Mouse (Mus musculus) intestine, postnatal 0 days (tissue): ENCODE results near the gene Neurog3. TPM values are rescaled to one million over a fixed set of nuclear protein-coding genes. Genes with fewer than 3 reads are reported as not detected.

Experiments
- ATAC-seq: fragments of 200-750 bp; cut with Nextera tagmentation; 2 replicates; pipeline ENCODE4 v1.8.0; 2017; ENCODE audit warnings: mild to moderate bottlenecking, moderate TSS enrichment, moderate library complexity
- H3K27ac ChIP-seq: fragments of 300-500 bp; sonication (generic); 2 replicates; pipeline ENCODE4 v1.5.1; 2014; ENCODE audit warnings: mild to moderate bottlenecking, low read depth, low read length, moderate library complexity
- H3K27me3 ChIP-seq: fragments of 300-500 bp; sonication (generic); replicated peaks from 2 replicates; pipeline ENCODE4 v1.6.1; 2014; ENCODE audit warnings: low read length, mixed read lengths; ENCODE audit not compliant: control insufficient read depth, insufficient read depth
- H3K36me3 ChIP-seq: fragments of 300-500 bp; sonication (generic); 2 replicates; pipeline ENCODE4 v1.6.1; 2014; ENCODE audit warnings: mild to moderate bottlenecking, moderate library complexity; ENCODE audit not compliant: control insufficient read depth, insufficient read depth
- H3K4me1 ChIP-seq: fragments of 300-500 bp; sonication (generic); replicated peaks from 2 replicates; pipeline ENCODE4 v1.6.1; 2014; ENCODE audit warnings: antibody characterized with exemption, low read length, mixed read lengths; ENCODE audit not compliant: control insufficient read depth, insufficient read depth
- H3K4me2 ChIP-seq: fragments of 300-500 bp; sonication (generic); replicated peaks from 2 replicates; pipeline ENCODE4 v1.6.1; 2014; ENCODE audit warnings: low read depth, mild to moderate bottlenecking, moderate library complexity
- H3K4me3 ChIP-seq: fragments of 300-500 bp; sonication (generic); 2 replicates; pipeline ENCODE4 v1.5.1; 2014; ENCODE audit warnings: low read depth, low read length
- H3K9ac ChIP-seq: fragments of 300-500 bp; sonication (generic); 2 replicates; pipeline ENCODE4 v1.6.1; 2014; ENCODE audit warnings: mild to moderate bottlenecking, low read depth, low read length
- H3K9me3 ChIP-seq: fragments of 300-500 bp; sonication (generic); 2 replicates; pipeline ENCODE4 v1.6.1; 2016; ENCODE audit warnings: mixed run types; ENCODE audit not compliant: control insufficient read depth
- CTCF ChIP-seq: sonication (generic); IDR thresholded peaks from 2 replicates; pipeline ENCODE4 v1.5.1; 2016; ENCODE audit warnings: low read depth, mild to moderate bottlenecking, control low read depth, antibody characterized with exemption, moderate library complexity
- WGBS: fragments of 180-500 bp; shearing (Covaris S2); extraction: QIAGEN DNeasy Blood & Tissue Kit; methylation state at CpG from one replicate; pipeline ENCODE4 v1.1.7; 2014; 5-methylcytosine and 5-hydroxymethylcytosine counted together
- polyA plus RNA-seq: library from polyadenylated mRNA; unstranded; fragments of >200 nt; fragmentation: Nextera tagmentation; extraction: Ambion mirVana; gene quantifications from 2 replicates; pipeline ENCODE4 v1.2.1, GENCODE M21; 2015

The Neurog3 gene
- polyA plus RNA-seq, 1 experiment from 2014 or later: 1.4 TPM

GRCm38 (mm10) chr10:62093903-62094302 is 39.0 kb upstream of the Neurog3 start:
- no peaks in the 10 kb centered on the region for H3K36me3 ChIP-seq
- H3K27me3 ChIP-seq: no peaks in the 10 kb centered on the region
- H3K27ac ChIP-seq: no peak overlapping the region
- no peak for ATAC-seq
- 62% methylated on average over 7 of the region's 7 CpGs for WGBS
- no peaks in the 10 kb centered on the region for H3K9me3 ChIP-seq
- no peaks in the 10 kb centered on the region for H3K4me1 ChIP-seq
- TF ChIP-seq CTCF: no peak
- no peak overlapping the region for H3K9ac ChIP-seq
- H3K4me2 ChIP-seq: no peak overlapping the region
- no peak overlapping the region for H3K4me3 ChIP-seq

GRCm38 (mm10) chr10:62094401-62094800 is 38.5 kb upstream of the Neurog3 start:
- no peaks in the 10 kb centered on the region for H3K36me3 ChIP-seq
- no peak for TF ChIP-seq CTCF
- ATAC-seq: no peak
- H3K4me3 ChIP-seq: no peak overlapping the region
- no peaks in the 10 kb centered on the region for H3K9me3 ChIP-seq
- no peak overlapping the region for H3K27ac ChIP-seq
- H3K4me2 ChIP-seq: no peak overlapping the region
- no peak overlapping the region for H3K9ac ChIP-seq
- no peaks in the 10 kb centered on the region for H3K4me1 ChIP-seq
- WGBS: 80% methylated on average over 6 of the region's 6 CpGs
- H3K27me3 ChIP-seq: no peaks in the 10 kb centered on the region

GRCm38 (mm10) chr10:62099749-62100403 is 33.0 kb upstream of the Neurog3 start:
- Histone ChIP-seq H3K4me1 (no peaks in the 10 kb centered on the region), H3K9ac (no peak overlapping the region), H3K4me2 (no peak overlapping the region), H3K27me3 (peaks cover 5% of the 10 kb centered on the region; the same call in 1 of the 2 replicates), H3K27ac (no peak overlapping the region), H3K9me3 (no peaks in the 10 kb centered on the region), H3K4me3 (no peak overlapping the region), H3K36me3 (no peaks in the 10 kb centered on the region)
- TF ChIP-seq CTCF: no peak
- WGBS: 64% methylated on average over 10 of the region's 10 CpGs
- no peak for ATAC-seq

- Histone ChIP-seq H3K4me3 (no peak overlapping the region), H3K9me3 (no peaks in the 10 kb centered on the region), H3K9ac (no peak overlapping the region), H3K27me3 (peaks cover 5% of the 10 kb centered on the region; the same call in 1 of the 2 replicates), H3K36me3 (no peaks in the 10 kb centered on the region), H3K27ac (no peak overlapping the region), H3K4me1 (no peaks in the 10 kb centered on the region), H3K4me2 (no peak overlapping the region)
- ATAC-seq: no peak
- TF ChIP-seq CTCF: peak; percentile 97
- WGBS: 10% methylated on average over 7 of the region's 7 CpGs
Observed at GRCm38 (mm10) chr10:62101504-62102439, 31.1 kb upstream of the Neurog3 start.

- peak; percentile 85 for TF ChIP-seq CTCF
- no peaks in the 10 kb centered on the region for H3K4me1 ChIP-seq
- no peak for ATAC-seq
- H3K27ac ChIP-seq: no peak overlapping the region
- H3K4me2 ChIP-seq: no peak overlapping the region
- H3K9ac ChIP-seq: no peak overlapping the region
- no peaks in the 10 kb centered on the region for H3K36me3 ChIP-seq
- peaks cover 5% of the 10 kb centered on the region; the same call in 1 of the 2 replicates for H3K27me3 ChIP-seq
- H3K9me3 ChIP-seq: no peaks in the 10 kb centered on the region
- H3K4me3 ChIP-seq: no peak overlapping the region
- 23% methylated on average over 7 of the region's 7 CpGs for WGBS
Observed at GRCm38 (mm10) chr10:62104835-62105576, 27.9 kb upstream of the Neurog3 start.

GRCm38 (mm10) chr10:62107048-62107447 is 25.8 kb upstream of the Neurog3 start:
- no peak for TF ChIP-seq CTCF
- H3K4me3 ChIP-seq: no peak overlapping the region
- no peaks in the 10 kb centered on the region for H3K4me1 ChIP-seq
- H3K9ac ChIP-seq: no peak overlapping the region
- H3K4me2 ChIP-seq: no peak overlapping the region
- no peaks in the 10 kb centered on the region for H3K36me3 ChIP-seq
- no peak overlapping the region for H3K27ac ChIP-seq
- H3K9me3 ChIP-seq: no peaks in the 10 kb centered on the region
- 79% methylated on average over 9 of the region's 9 CpGs for WGBS
- no peak for ATAC-seq
- no peaks in the 10 kb centered on the region for H3K27me3 ChIP-seq
